Mouse (Mus musculus) neural tube, embryonic 15.5 days (tissue): ENCODE results near the gene Atg16l2. TPM values are rescaled to one million over a fixed set of nuclear protein-coding genes. Genes with fewer than 3 reads are reported as not detected.

Source experiments
- ATAC-seq: fragments of 200-750 bp; cut with Nextera tagmentation; 2 replicates; pipeline ENCODE4 v1.8.0; 2017; ENCODE audit warnings: mild to moderate bottlenecking, moderate TSS enrichment, moderate library complexity; ENCODE audit not compliant: low FRiP score
- H3K27ac ChIP-seq: fragments of 300-500 bp; sonication (generic); replicated peaks from 2 replicates; pipeline ENCODE4 v1.5.1; 2015; ENCODE audit warnings: mild to moderate bottlenecking, inconsistent platforms
- H3K27me3 ChIP-seq: fragments of 300-500 bp; sonication (generic); replicated peaks from 2 replicates; pipeline ENCODE4 v1.6.1; 2015; ENCODE audit warnings: inconsistent platforms
- H3K36me3 ChIP-seq: fragments of 300-500 bp; sonication (generic); 2 replicates; pipeline ENCODE4 v1.6.1; 2015; ENCODE audit warnings: inconsistent platforms
- H3K4me1 ChIP-seq: fragments of 300-500 bp; sonication (generic); 2 replicates; pipeline ENCODE4 v1.6.1; 2015; ENCODE audit warnings: inconsistent platforms
- H3K4me2 ChIP-seq: fragments of 300-500 bp; sonication (generic); 2 replicates; pipeline ENCODE4 v1.6.1; 2015; ENCODE audit warnings: inconsistent platforms, mild to moderate bottlenecking, moderate library complexity
- H3K4me3 ChIP-seq: fragments of 300-500 bp; sonication (generic); replicated peaks from 2 replicates; pipeline ENCODE4 v1.5.1; 2015; ENCODE audit warnings: mild to moderate bottlenecking, inconsistent platforms
- H3K9ac ChIP-seq: fragments of 300-500 bp; sonication (generic); replicated peaks from 2 replicates; pipeline ENCODE4 v1.6.1; 2015; ENCODE audit warnings: mild to moderate bottlenecking, inconsistent platforms
- H3K9me3 ChIP-seq: fragments of 300-500 bp; sonication (generic); replicated peaks from 2 replicates; pipeline ENCODE4 v1.6.1; 2016; ENCODE audit warnings: inconsistent platforms
- WGBS: fragments of 180-500 bp; shearing (Covaris S2); methylation state at CpG from one replicate; pipeline ENCODE4 v1.1.7; 2015; ENCODE audit warnings: mixed read lengths; 5-methylcytosine and 5-hydroxymethylcytosine counted together
- polyA plus RNA-seq: library from polyadenylated mRNA; unstranded; fragments of >200 nt; fragmentation: Nextera tagmentation; extraction: Ambion mirVana; gene quantifications from 2 replicates; pipeline ENCODE4 v1.2.1, GENCODE M21; 2015

Atg16l2 gene
- polyA plus RNA-seq, 1 experiment from 2014 or later: 33.1 TPM

DNA sequence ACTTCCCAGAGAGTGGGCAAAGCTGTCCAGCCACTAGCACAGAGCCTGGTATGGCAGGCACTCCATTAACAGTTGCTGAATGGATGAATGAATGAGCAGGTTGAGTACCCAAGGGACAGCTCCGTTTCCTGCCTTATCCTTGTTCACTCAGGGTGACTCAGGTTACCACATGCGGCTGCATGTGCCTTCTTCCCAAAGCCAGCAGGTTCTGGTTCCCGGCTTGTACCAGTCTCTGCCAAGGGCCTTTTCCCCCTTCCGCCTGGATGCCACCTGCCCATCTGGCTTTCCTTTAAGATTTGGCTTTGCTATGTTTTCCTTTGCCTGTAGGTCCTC lies 28.8 kb upstream of the Atg16l2 start:
- no peaks in the 10 kb centered on the region for H3K36me3 ChIP-seq
- no peak for ATAC-seq
- no peak overlapping the region for H3K27ac ChIP-seq
- H3K9me3 ChIP-seq: no peaks in the 10 kb centered on the region
- H3K4me2 ChIP-seq: no peak overlapping the region
- no peaks in the 10 kb centered on the region for H3K27me3 ChIP-seq
- H3K4me1 ChIP-seq: peaks cover 23% of the 10 kb centered on the region
- no peak overlapping the region for H3K4me3 ChIP-seq
- 79% methylated on average over 4 of the region's 4 CpGs for WGBS
- H3K9ac ChIP-seq: no peak overlapping the region

DNA sequence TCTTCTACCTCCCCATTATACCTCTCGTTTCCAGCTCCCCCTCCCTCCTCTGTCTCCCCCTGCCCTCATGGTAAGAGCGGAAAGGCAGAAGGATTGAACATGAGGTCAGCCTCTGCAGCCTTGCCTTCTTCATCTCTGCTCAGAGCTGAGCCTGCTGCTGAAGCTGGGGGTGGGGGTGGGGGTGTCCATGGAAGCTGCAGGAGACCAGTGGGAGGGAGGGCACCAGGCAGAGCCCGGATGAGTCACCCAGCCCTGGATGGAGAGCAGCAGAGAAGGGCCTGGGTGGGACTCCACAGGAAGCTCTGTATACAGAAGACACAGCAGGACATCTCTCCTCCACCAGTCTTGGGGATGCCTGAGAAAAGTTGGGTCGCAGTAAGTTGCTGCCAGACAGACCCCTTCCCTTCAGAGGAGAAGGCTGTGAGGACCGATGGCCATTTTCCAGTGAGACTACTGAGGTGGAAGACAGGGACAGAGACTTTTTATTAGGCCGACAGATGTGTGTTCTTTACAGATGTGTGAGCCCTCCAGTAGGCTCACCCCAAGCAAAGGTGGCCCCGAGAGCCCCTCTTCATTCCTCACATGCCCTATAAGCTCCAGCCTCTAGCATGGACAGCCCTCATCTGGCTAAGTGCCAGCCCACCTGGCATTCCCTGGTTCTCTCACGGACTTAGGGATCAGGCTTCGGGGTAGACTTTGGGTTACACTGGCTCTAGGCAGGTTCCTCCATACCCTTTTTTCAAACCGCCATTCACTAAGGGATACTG lies 28.2 kb upstream of the Atg16l2 start:
- H3K36me3 ChIP-seq: no peaks in the 10 kb centered on the region
- ATAC-seq: no peak
- no peaks in the 10 kb centered on the region for H3K27me3 ChIP-seq
- no peak overlapping the region for H3K4me3 ChIP-seq
- H3K9me3 ChIP-seq: no peaks in the 10 kb centered on the region
- H3K4me1 ChIP-seq: peaks cover 23% of the 10 kb centered on the region
- H3K27ac ChIP-seq: no peak overlapping the region
- WGBS: 77% methylated on average over 10 of the region's 10 CpGs
- H3K4me2 ChIP-seq: no peak overlapping the region
- H3K9ac ChIP-seq: no peak overlapping the region; the same call in 1 of the 2 replicates

DNA sequence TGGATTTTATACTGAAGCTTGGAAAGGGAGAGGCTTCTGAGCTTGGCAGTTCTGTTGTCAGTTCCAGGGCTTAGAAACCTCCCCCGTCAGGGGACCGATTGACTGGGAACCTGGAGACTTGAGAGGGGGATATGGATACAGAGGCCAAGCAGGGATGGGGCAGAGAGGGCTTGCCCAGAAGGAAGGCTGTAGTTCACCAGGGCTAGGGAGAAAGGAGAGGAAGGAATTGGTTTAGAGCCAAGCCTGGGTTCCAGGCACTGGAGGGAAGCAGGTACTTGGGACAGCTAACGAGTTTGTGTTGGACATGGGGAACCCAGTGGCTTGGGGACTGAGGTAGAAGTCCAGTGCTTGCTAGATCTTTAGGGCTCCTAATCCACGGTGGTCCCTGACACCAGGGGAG lies 27.6 kb upstream of the Atg16l2 start:
- ATAC-seq: no peak
- no peaks in the 10 kb centered on the region for H3K27me3 ChIP-seq
- no peak overlapping the region for H3K4me2 ChIP-seq
- peaks cover 25% of the 10 kb centered on the region for H3K4me1 ChIP-seq
- no peaks in the 10 kb centered on the region for H3K36me3 ChIP-seq
- no peaks in the 10 kb centered on the region for H3K9me3 ChIP-seq
- 0 out of 2 replicates have a peak overlapping the region, but pooled peaks have one; percentile 56 for H3K27ac ChIP-seq
- no peak overlapping the region for H3K9ac ChIP-seq
- 83% methylated on average over 4 of the region's 4 CpGs for WGBS
- no peak overlapping the region for H3K4me3 ChIP-seq

DNA sequence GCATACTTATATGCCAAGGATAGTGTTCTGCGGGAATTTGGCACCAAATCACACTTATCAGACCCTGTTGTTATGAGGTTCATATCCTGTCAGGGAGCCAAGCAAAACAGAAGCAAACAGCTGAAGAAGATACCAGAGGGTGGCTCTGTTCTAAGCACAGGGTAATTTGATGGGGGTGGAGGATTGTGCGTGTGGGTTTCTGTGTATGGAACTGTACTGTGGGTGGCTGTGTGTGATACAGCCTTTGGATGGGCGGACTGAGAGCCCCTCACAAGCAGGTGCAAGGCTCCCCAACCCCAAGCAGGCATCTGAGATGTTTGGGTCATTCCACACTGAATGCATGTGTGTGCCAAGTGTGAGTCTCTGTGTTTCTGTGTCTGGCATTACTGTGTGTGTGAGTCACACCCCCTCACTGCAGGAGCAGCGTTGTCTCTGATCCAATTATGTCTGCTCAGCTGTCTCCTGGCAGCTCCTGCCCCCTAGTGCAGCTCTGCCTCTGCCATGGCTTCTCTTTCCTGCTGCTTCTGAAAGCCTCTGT lies 26.6 kb upstream of the Atg16l2 start:
- no peak overlapping the region for H3K4me3 ChIP-seq
- no peaks in the 10 kb centered on the region for H3K36me3 ChIP-seq
- H3K9me3 ChIP-seq: no peaks in the 10 kb centered on the region
- 67% methylated on average over 4 of the region's 4 CpGs for WGBS
- ATAC-seq: peak; percentile 43; the same call in 1 of the 2 replicates
- no peaks in the 10 kb centered on the region for H3K27me3 ChIP-seq
- H3K27ac ChIP-seq: peak overlapping the region; percentile 56
- H3K4me1 ChIP-seq: peaks cover 26% of the 10 kb centered on the region
- no peak overlapping the region for H3K9ac ChIP-seq
- no peak overlapping the region for H3K4me2 ChIP-seq

DNA sequence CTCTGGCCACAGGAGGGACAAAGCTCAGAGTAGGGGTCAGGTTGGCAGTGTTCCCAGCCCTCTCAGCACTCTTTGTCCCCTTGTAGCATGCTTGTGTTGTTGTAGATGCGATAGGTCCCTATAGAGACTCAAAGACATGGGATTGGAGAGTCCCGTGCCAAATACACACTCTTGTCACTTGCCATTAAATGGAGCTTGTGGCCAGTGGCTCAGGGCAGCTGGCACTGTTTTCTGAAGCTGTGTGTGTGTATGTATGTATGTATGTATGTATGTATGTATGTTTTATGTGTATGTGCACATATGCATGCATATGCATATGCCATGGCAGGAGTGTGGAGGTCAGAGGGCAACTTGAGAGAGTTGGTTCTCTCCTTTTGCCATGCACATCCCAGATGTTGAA lies 25.7 kb upstream of the Atg16l2 start:
- Histone ChIP-seq H3K9me3 (no peaks in the 10 kb centered on the region), H3K9ac (no peak overlapping the region), H3K27me3 (no peaks in the 10 kb centered on the region), H3K27ac (no peak overlapping the region), H3K4me3 (no peak overlapping the region), H3K4me1 (peaks cover 26% of the 10 kb centered on the region), H3K36me3 (no peaks in the 10 kb centered on the region), H3K4me2 (no peak overlapping the region)
- ATAC-seq: no peak
- 85% methylated on average over 2 of the region's 2 CpGs for WGBS

DNA sequence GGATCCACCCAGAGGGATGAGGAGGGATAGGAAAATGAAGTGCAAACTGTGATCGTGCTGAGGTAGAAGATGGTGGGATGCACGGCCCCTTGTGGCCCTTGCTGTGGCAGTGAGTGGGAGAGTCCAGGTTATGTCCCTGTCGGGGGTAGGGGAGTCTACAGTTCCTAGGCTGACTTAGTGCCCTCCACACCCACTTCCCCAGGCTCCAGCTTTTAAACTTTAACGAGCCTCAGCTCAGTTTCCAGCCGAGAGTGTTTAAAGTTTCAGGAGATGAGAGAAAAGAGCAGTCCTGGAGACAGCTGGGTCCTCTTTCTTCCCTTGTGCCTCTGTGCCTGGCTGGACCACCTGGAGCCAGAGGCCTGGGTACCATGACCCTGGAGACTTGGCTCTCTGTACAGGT lies 25.2 kb upstream of the Atg16l2 start:
- no peaks in the 10 kb centered on the region for H3K9me3 ChIP-seq
- peaks cover 31% of the 10 kb centered on the region for H3K4me1 ChIP-seq
- no peak overlapping the region for H3K9ac ChIP-seq
- H3K4me3 ChIP-seq: no peak overlapping the region
- no peaks in the 10 kb centered on the region for H3K36me3 ChIP-seq
- H3K4me2 ChIP-seq: no peak overlapping the region
- no peaks in the 10 kb centered on the region for H3K27me3 ChIP-seq
- no peak overlapping the region for H3K27ac ChIP-seq
- 62% methylated on average over 5 of the region's 5 CpGs for WGBS
- ATAC-seq: no peak

DNA sequence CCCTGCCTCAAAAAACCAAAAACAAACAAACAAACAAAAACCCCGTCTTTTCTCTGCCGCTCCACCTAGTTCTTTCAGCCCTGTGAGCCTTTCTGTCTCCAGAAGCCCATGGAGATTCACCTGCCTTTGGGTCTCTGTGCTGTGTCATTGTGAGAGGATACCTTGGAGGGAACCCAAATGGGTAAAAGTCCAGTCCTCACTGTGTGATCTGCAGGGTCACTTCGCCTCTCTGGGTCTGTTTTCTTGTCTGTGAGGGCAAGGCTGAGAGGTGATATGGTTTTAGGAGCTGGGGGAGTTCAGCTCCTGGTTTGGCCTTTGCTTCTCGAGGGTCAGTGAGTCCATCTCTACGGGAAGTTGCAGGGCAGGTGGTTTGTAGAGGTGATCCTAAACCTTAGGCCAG lies 24.0 kb upstream of the Atg16l2 start:
- Histone ChIP-seq H3K4me2 (no peak overlapping the region), H3K9me3 (no peaks in the 10 kb centered on the region), H3K4me1 (peaks cover 41% of the 10 kb centered on the region), H3K4me3 (no peak overlapping the region), H3K27ac (no peak overlapping the region), H3K36me3 (no peaks in the 10 kb centered on the region), H3K27me3 (0 out of 2 replicates have a peak, but pooled peaks cover 3% of the 10 kb centered on the region), H3K9ac (no peak overlapping the region)
- no peak for ATAC-seq
- WGBS: 88% methylated on average over 5 of the region's 5 CpGs

DNA sequence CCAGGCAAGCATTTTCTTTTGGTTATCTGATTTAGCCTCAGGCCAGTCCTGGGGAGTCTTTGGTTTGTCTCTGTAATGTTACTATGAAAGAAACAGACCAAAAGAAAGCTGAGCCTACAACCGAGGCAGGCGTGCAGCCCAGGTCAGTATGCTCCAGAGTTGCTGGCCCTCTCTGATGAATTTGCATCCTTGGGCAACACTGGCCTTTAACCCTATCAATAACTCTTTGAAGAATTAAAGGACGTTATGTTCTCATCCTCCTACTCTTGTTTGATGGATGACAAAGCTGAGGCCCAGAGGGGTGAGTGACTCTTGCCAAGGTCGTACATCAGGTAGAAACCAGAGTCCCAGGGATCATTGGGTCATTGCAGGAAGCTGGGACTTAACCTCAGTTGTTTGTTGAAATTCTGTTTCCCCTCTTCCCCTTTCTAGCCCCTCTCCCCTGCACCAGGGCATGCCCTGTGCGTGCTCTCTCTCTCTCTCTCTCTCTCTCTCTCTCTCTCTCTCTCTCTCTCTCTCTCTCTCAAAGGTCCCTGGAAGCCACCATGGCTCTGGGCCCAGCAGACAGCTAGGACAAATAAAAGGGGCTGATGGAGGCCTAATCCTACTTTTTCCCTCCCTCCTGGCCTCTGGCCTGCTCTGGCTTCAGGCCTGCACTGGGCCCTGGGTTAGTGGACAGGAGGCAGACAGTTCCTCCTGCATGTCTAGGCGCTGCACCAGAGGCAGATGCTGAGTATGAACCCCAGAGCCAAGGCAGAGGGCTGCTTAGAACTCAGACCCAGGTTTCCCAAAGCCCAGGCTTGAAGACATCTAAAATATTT lies 22.3 kb upstream of the Atg16l2 start:
- H3K27me3 ChIP-seq: peaks cover 13% of the 10 kb centered on the region
- no peaks in the 10 kb centered on the region for H3K36me3 ChIP-seq
- no peaks in the 10 kb centered on the region for H3K9me3 ChIP-seq
- H3K27ac ChIP-seq: no peak overlapping the region
- no peak overlapping the region for H3K9ac ChIP-seq
- WGBS: 74% methylated on average over 6 of the region's 6 CpGs
- H3K4me3 ChIP-seq: no peak overlapping the region
- ATAC-seq: no peak
- H3K4me2 ChIP-seq: no peak overlapping the region
- peaks cover 43% of the 10 kb centered on the region for H3K4me1 ChIP-seq

DNA sequence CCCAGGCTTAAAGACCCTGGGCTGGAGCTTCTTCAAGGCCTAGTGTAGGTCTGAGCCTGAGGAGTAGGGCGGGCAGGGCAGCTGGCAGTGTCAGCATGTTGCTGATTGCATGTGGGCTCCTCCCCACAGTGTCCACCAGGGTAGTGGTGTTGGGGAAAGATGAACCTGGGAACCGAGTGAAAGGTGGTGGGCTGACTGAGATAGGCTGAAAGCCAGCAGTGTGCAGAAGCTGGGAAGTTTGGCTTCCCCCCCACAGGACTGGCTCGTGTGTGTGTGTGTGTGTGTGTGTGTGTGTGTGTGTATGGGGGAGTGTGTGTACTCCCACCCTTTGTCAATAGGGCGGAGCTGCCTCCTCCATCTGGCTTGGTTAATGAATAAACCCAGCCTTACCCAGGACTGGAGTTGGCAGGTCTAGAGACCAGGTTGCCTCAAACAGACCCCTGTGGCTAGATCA lies 21.1 kb upstream of the Atg16l2 start:
- no peak overlapping the region for H3K27ac ChIP-seq
- no peaks in the 10 kb centered on the region for H3K9me3 ChIP-seq
- peaks cover 22% of the 10 kb centered on the region for H3K27me3 ChIP-seq
- WGBS: 64% methylated on average over 4 of the region's 4 CpGs
- H3K4me1 ChIP-seq: peaks cover 31% of the 10 kb centered on the region
- peak overlapping the region; percentile 96; the same call in 1 of the 2 replicates for H3K4me2 ChIP-seq
- no peak for ATAC-seq
- H3K9ac ChIP-seq: no peak overlapping the region
- no peaks in the 10 kb centered on the region for H3K36me3 ChIP-seq
- 0 out of 2 replicates have a peak overlapping the region, but pooled peaks have one; percentile 2 for H3K4me3 ChIP-seq

DNA sequence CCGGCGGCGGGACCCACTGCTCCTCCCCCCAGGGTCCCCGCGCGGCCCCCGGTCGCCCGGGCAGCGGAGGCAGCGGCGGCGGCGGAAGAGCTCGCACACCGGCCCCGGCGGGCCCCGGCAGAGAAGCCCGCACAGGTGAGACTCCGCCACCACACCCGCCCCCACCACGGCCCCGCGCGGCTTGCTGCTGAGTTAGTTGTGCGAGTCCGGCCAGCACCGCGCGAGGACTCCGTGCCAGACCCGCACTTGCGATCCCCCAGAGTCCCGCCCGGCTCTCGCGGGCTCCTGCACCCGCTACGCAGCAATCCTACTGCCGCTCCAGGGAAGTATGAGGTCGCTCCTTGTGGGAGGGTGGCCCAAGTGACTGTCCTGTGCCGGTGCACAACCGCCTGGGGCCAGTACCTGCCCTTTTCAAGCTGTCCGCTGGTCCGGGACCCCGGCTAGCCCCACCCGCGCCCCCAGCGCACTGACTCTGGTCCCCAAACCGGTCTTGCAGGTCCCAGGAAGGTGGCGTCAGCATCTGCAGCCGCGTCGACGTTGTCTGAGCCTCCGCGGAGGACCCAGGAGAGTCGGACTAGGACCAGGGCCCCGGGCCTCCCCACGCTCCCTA lies 19.3 kb upstream of the Atg16l2 start:
- Histone ChIP-seq H3K9me3 (no peaks in the 10 kb centered on the region), H3K36me3 (no peaks in the 10 kb centered on the region), H3K27me3 (peaks cover 22% of the 10 kb centered on the region), H3K4me3 (peak overlapping the region; percentile 77), H3K4me1 (peaks cover 26% of the 10 kb centered on the region), H3K9ac (peak overlapping the region; percentile 67), H3K4me2 (peak overlapping the region; percentile 96), H3K27ac (no peak overlapping the region)
- peak; percentile 73 for ATAC-seq
- under 1% methylated on average over 42 of the region's 61 CpGs for WGBS

DNA sequence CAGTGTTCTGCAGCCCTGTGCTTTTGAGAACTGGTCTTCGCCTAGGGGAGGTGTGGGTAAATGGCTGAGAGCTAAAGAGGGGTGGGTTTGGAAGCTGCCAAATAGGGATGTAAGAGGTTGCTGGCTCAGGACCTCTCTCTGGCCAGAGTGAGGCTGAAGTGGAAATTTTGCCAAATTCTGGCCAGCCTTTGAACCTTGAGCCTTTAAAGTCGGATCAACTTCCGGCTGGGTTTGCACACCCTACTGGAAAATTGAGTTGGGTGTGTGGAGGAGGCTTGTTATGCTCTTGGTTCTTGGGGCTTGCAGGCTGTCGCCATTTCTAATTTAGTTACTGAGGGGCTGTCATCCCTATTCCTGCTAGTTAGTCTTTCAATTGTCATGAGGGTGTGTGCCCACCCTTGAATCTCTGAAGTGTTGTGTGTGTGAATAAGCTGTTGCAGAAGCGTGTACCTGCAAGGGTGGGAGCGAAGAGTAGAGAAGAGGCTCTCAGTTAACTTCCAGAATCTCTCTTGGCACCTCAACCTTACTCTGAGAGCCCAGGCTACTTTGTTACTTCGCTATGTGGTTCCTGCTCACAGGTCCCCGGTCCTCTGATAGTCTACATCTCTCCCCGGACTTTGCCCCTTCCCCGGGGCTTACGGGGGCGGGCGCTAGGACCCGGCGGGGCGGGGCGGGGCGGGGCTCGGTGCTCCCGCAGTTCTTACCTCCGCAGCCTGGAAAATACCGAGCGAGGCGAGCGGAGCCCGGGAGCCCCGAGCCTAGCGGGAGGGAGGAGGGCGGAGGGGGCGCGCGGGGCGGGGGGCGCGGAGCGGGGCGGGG lies 18.6 kb upstream of the Atg16l2 start:
- peaks cover 22% of the 10 kb centered on the region for H3K27me3 ChIP-seq
- H3K4me3 ChIP-seq: peak overlapping the region; percentile 77
- peak overlapping the region; percentile 67 for H3K9ac ChIP-seq
- peaks cover 26% of the 10 kb centered on the region for H3K4me1 ChIP-seq
- H3K27ac ChIP-seq: no peak overlapping the region
- peak; percentile 82 for ATAC-seq
- H3K36me3 ChIP-seq: no peaks in the 10 kb centered on the region
- WGBS: 7% methylated on average over 25 of the region's 37 CpGs
- H3K9me3 ChIP-seq: no peaks in the 10 kb centered on the region
- H3K4me2 ChIP-seq: peak overlapping the region; percentile 96
